Mouse (Mus musculus) heart, adult 2 months (tissue): Measurements from ENCODE around the gene Cnot6. TPM values are rescaled to one million over a fixed set of nuclear protein-coding genes. Genes with fewer than 3 reads are reported as not detected.

Experiments used
- DNase-seq, 2 experiments: peaks; one replicate each; pipeline ENCODE4 v3.0.0; 2021
- H3K27ac ChIP-seq: fragments of 200-600 bp; 2 replicates; pipeline ENCODE4 v1.8.1; 2022
- H3K27me3 ChIP-seq: fragments of 200-500 bp; 2 replicates; pipeline ENCODE4 v1.6.1; 2012; ENCODE audit warnings: mild to moderate bottlenecking, low read length, inconsistent platforms, mixed read lengths; ENCODE audit not compliant: control insufficient read depth, insufficient read depth
- H3K36me3 ChIP-seq: fragments of 200-500 bp; 2 replicates; pipeline ENCODE4 v1.6.1; 2012; ENCODE audit warnings: low read length, inconsistent platforms; ENCODE audit not compliant: control insufficient read depth, insufficient read depth
- H3K4me1 ChIP-seq: fragments of 200-500 bp; 2 replicates; pipeline ENCODE4 v1.6.1; 2011; ENCODE audit warnings: low read length; ENCODE audit not compliant: control insufficient read depth, insufficient read depth
- H3K4me3 ChIP-seq: fragments of 200-600 bp; 2 replicates; pipeline ENCODE4 v1.8.1; 2022
- H3K79me2 ChIP-seq: fragments of 200-500 bp; replicated peaks from 2 replicates; pipeline ENCODE4 v1.6.1; 2012; ENCODE audit warnings: mild to moderate bottlenecking, inconsistent platforms, low read length, moderate library complexity, mixed read lengths; ENCODE audit not compliant: control insufficient read depth, insufficient read depth
- H3K9ac ChIP-seq: fragments of 200-500 bp; 2 replicates; pipeline ENCODE4 v1.6.1; 2012; ENCODE audit warnings: low read depth, mild to moderate bottlenecking, control low read depth, inconsistent platforms, low read length, mixed read lengths
- CTCF ChIP-seq: fragments of 200-600 bp; IDR thresholded peaks from 2 replicates; pipeline ENCODE4 v1.8.1; 2022; ENCODE audit warnings: antibody characterized with exemption, mild to moderate bottlenecking, moderate library complexity
- EP300 ChIP-seq: fragments of 200-500 bp; IDR thresholded peaks from 2 replicates; pipeline ENCODE4 v1.6.1; 2011; ENCODE audit warnings: low read depth, low read length, control low read depth; ENCODE audit not compliant: insufficient read depth
- POLR2A ChIP-seq: fragments of 200-500 bp; IDR thresholded peaks from 2 replicates; pipeline ENCODE4 v1.6.1; 2011; ENCODE audit warnings: mild to moderate bottlenecking, low read depth, low read length, control low read depth; ENCODE audit not compliant: insufficient read depth
- WGBS: fragments of 180-500 bp; shearing (Covaris S2); methylation state at CpG from one replicate; pipeline ENCODE4 v1.1.7; 2018; 5-methylcytosine and 5-hydroxymethylcytosine counted together
- intact Hi-C: fragments of 180-260 bp; cut with DNase I; formaldehyde crosslinking; loops from one replicate; pipeline ENCODE4 v1.15.1; 2025
- polyA plus RNA-seq: library from polyadenylated mRNA; depleted of rRNA; stranded (reverse); fragments of >200 nt; gene quantifications from 2 replicates; pipeline ENCODE4 v1.2.3, GENCODE M21; 2012
- total RNA-seq, 2 experiments: library from RNA; stranded (reverse); gene quantifications; 2 replicates each; pipeline ENCODE4 v1.2.3; 2021

Cnot6 gene
- total and polyA plus RNA-seq, 3 experiments = 6.3 to 23.4 (median 19.3) TPM

- Histone ChIP-seq H3K4me3 (no peak overlapping the region), H3K27me3 (no peaks in the 10 kb centered on the region), H3K9ac (no peak overlapping the region), H3K36me3 (no peaks in the 10 kb centered on the region), H3K4me1 (peaks cover 3% of the 10 kb centered on the region), H3K79me2 (no peaks in the 10 kb centered on the region), H3K27ac (no peak overlapping the region)
- intact Hi-C loops = no loop called here
- DNase-seq = no peak
- 50% methylated on average over 4 of the region's 4 CpGs for WGBS
- TF ChIP-seq POLR2A (no peak), EP300 (no peak), CTCF (no peak)
Observed at GRCm38 (mm10) chr11:49665462-49665861, 47.1 kb downstream of the Cnot6 start.

GRCm38 (mm10) chr11:49664262-49665140 is 48.0 kb downstream of the Cnot6 start:
- intact Hi-C loops = no loop called here
- Histone ChIP-seq H3K27ac (no peak overlapping the region), H3K36me3 (no peaks in the 10 kb centered on the region), H3K4me3 (no peak overlapping the region), H3K9ac (no peak overlapping the region), H3K79me2 (no peaks in the 10 kb centered on the region), H3K27me3 (no peaks in the 10 kb centered on the region), H3K4me1 (peaks cover 4% of the 10 kb centered on the region)
- 64% methylated on average over 12 of the region's 12 CpGs for WGBS
- TF ChIP-seq POLR2A (no peak), CTCF (no peak), EP300 (no peak)
- no peak for DNase-seq

GRCm38 (mm10) chr11:49663310-49663709 is 49.2 kb downstream of the Cnot6 start, which contains the start of gene Scgb3a1:
Gene Scgb3a1 (plus strand): TSS chr11:49663610.
- no peaks in the 10 kb centered on the region for H3K79me2 ChIP-seq
- TF ChIP-seq EP300 = no peak
- no peak for TF ChIP-seq POLR2A
- TF ChIP-seq CTCF = no peak
- H3K27me3 ChIP-seq = no peaks in the 10 kb centered on the region
- H3K4me3 ChIP-seq = no peak within 1 kb of the TSS
- DNase-seq = no peak
- no peak within 1 kb of the TSS for H3K9ac ChIP-seq
- intact Hi-C loops = no loop called here
- peaks cover 12% of the 10 kb centered on the region for H3K4me1 ChIP-seq
- 50% methylated on average over 5 of the region's 5 CpGs for WGBS
- no peak within 1 kb of the TSS; the same call in 1 of the 2 replicates for H3K27ac ChIP-seq
- H3K36me3 ChIP-seq = no peaks in the 10 kb centered on the region

GRCm38 (mm10) chr11:49662292-49662780 is 50.2 kb downstream of the Cnot6 start:
- WGBS = 58% methylated on average over 15 of the region's 15 CpGs
- intact Hi-C loops = no loop called here
- Histone ChIP-seq H3K9ac (no peak overlapping the region), H3K36me3 (no peaks in the 10 kb centered on the region), H3K79me2 (no peaks in the 10 kb centered on the region), H3K4me1 (peaks cover 16% of the 10 kb centered on the region), H3K27ac (no peak overlapping the region), H3K4me3 (no peak overlapping the region), H3K27me3 (no peaks in the 10 kb centered on the region)
- DNase-seq = no peak
- no peak for TF ChIP-seq POLR2A
- TF ChIP-seq CTCF = no peak
- no peak for TF ChIP-seq EP300

- Histone ChIP-seq H3K79me2 (no peaks in the 10 kb centered on the region), H3K9ac (no peak overlapping the region), H3K27me3 (no peaks in the 10 kb centered on the region), H3K27ac (peak overlapping the region; percentile 81), H3K36me3 (no peaks in the 10 kb centered on the region), H3K4me1 (peaks cover 13% of the 10 kb centered on the region), H3K4me3 (no peak overlapping the region)
- 67% methylated on average over 7 of the region's 7 CpGs for WGBS
- DNase-seq = no peak
- TF ChIP-seq CTCF = no peak
- no peak for TF ChIP-seq POLR2A
- TF ChIP-seq EP300 = no peak
- intact Hi-C loops = no loop called here
Observed at GRCm38 (mm10) chr11:49659470-49659799, 53.1 kb downstream of the Cnot6 start.
